Mouse (Mus musculus) thymus, adult 18-20 months (tissue): ENCODE results near the gene Acads.
"Not testable (repeated sequence)": the region's sequence is repeated elsewhere in the genome, so short reads cannot be mapped to it uniquely, and the experiment has no call there.

Source experiments
- DNase-seq, 2 experiments: peaks; one replicate each; pipeline ENCODE4 v3.0.0; 2022; ENCODE audit warnings: mixed read lengths in 2 of 2

Gene Acads

DNA sequence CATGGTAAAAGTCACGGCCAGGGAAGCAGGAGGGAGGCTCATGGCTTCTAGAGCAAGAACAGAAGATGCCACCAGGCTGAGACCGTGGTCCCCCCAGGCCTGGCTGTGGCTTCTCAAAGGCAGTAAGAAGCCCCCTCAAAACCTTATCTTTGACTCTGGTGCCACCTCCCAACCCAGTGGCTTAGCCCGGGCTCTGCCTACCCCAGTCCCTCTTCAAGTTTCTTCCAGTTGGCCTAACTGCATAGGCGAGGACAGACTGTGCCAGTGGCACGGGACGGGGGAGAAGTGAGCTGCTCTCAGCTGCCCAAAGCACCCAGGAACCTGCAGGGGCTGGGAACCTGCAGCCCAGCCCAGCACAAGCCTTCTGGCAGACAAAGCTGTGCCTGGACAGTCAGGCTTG, 5.5 kb upstream of the Acads start:
- DNase-seq, result no peak

DNA sequence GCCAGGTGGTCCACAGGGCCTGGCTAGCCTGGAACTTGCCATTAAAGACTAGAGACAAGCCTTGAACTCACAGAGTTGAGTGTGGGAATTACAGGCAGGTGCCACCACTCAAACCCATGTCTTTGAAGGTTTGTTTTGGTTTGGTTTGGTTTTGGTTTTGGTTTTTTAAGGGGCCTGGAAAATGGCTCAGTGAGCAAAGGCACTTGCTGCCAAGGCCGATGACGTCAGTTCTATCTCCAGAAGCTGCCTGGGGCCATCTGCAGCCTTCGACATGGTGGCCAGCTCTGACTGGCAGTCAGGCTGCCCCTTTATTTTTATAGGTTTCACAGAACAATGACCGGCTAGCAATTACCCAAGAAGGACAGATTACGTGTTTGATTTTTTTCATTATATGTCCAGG, 1.8 kb upstream of the Acads start:
- no peak for DNase-seq

DNA sequence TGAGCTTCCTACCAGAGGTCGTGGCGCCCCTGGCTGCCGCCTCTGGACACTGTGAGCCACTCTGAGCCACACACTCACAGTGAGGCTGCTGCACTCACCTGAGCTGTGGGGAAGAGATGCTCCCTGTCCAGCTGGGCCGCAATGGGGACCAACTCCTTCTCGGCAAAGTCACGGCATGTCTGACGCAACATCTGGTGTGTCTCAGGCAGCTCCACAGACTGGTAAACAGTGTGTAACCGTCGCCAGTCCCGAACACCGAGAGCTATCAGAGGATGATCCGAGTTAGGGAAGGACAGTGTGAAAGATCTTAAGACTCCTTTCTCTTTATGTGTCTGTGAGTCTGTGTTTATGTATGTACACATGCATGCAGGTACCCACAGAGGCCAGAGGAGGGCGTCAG, 1.7 kb downstream of the Acads start:
- DNase-seq, result no peak

DNA sequence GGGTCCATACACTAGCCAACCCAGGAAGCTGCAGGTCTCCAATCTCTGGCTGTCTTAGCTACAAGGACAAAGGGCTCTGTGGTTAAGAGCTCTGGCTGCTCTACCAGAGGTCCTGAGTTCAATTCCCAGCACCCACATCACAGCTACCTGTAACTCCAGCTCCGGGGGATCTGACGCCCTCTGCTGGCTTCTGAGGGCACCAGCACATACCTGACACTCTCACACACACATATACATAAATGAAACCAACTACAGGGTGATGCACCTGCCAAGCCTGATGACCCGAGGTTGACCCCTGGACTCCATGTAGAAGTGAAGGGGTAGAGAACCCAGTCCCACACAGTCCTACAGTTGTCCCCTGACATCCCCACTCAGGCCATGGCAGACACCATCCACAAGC, 2.7 kb downstream of the Acads start:
- DNase-seq, result no peak

DNA sequence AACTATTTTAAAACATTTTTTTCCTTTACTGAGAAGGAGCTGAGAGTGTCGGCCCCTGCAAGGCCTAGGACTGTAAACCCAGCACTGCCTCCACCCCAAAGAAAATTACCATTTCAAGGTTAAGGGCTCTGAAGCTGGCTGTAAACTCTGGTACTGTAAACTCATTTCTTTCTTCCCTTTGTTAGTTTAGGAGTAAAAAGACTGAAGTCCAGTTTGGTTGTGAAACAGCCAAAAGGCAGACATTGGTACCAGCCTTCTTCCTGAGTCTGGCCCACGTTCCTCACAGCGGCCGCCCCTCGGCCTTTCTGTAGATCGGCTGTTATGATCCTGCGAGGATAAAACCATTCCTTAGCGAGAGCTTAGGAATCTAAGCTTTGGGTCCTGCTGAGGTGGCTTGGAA, 4.6 kb downstream of the Acads start:
- DNase-seq, result no peak

DNA sequence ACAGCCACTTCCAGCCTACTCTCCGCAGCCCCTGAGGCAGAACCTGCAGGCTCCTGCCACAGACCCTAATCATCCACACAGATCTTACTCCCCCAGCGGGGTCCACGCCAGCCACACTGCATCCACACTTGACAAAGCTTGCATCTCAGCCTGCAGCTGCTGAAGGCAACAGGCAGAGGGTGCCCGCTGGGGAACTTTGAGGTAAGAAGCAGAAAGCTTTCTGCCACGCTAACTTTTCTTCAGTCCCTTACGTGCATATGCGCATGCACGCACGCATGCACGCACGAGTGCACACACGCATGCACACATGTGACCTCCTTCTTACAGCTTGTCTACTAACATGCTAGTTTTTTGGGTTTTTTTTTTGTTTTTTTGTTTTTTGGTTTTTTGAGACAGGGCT, 5.9 kb downstream of the Acads start:
- no peak for DNase-seq

DNA sequence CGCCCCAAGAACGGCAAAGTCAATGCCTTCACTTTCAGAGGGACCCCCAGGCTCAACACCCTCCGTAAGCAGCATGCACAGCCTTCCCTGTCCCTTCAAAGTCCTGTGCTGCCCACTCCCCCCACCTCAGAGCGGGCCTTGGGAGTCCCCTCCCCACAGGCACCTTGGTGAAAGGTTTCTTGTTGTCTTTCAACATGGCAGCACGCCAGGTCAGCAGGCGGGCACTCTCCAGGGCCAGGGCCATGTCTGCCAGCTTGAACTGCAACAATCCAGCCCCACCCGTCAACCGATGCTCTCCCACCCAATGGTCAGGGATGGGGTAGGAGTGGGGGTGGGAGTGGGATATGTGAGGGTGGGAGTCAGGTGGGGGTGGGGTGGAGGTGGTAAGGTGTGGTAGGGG, 8.0 kb downstream of the Acads start:
- DNase-seq, result no peak

DNA sequence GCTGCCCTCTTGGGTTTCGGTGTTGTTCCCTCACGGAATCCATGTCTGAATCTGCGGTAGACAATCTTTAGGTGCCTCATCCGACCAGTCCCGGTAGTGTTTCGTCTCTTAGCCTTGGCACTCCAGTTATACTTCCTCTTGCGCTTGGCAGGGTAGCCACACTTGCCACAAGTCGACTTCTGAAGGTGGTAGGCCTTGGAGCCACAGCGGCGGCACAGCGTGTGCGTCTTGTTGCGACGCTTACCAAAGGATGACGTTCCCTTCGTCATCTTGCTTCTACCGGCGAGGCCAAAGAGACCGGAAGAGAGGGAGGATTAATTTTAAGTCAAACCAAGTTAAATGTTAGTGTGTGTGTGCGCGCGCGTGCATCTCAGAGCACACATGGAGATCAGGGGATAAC, 15.9 kb downstream of the Acads start:
- not testable (repeated sequence) for DNase-seq

DNA sequence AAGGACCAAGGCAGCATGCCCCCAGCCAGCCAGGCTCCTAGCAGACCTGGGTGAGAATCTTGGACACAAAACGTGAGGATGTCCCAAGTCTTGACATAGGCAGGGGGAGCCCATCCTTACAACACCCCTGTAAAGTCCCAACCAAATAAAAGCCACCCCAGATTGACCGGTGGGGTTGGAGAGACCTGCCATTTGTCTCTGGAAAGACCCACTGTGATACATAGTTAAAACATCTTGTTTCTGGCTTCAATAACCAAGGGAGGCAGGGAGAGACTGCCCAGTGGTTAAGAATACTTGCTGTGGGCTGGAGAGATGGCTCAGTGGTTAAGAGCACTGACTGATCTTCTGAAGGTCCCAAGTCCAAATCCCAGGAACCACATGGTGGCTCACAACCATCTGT, 16.9 kb downstream of the Acads start:
- DNase-seq, result no peak

DNA sequence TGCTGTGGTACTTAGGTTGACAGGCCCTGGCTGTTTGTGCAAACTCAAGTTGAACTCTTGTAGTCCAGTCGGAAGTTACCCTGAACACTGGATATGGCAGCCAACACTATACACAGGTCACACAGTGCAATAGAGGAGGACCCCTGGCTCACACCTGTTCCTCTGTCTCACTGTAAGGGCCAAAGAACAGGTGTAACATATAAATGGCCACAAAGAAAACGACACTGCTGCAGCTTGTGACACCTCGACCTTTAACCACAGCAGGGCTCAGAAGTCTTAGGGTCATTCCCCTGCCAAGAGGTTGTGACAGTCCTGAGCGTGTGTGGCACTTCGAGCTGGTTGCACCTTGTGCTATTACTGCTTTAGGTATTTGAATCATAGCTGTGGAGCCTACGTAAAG, 18.7 kb downstream of the Acads start:
- no peak for DNase-seq

DNA sequence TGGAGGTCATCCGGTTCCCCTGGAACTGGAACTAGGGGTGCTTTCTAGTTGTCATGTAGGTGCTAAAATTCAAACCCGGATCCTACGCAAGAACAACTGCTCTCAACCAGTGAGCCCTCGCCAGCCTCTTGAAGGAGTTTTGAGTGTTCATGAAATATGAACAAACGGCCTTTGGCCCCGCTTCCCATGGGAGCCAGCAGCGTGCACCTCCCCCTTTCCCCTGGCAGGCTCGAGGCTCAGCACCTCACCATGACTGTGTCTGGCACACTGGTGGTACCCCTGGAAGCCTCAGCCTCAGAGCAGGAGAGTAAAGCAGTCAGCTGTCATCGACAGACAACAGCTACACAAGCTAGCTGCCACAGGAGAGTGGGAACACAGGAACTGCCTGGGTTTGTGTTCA, 19.2 kb downstream of the Acads start:
- DNase-seq, result no peak

DNA sequence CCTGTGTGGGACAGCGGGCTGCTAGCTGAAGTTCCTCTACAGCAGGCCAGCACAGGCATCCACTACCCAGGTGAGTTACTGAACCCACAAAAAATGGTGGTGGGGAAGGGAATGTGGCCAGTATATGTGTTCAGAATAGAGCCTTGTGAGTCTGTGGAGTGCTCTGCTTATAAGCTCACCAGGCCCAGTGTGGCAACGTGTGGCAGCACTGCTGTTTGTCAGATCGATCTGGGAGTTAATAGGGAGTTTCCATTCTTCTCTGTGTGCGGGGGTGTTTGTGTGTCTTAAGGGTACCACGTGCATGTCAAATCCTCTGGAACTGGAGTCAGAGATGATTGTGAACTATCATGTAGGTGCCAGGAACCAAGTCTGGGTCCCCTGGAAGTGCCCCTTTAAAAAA, 19.6 kb downstream of the Acads start:
- DNase-seq, result no peak

DNA sequence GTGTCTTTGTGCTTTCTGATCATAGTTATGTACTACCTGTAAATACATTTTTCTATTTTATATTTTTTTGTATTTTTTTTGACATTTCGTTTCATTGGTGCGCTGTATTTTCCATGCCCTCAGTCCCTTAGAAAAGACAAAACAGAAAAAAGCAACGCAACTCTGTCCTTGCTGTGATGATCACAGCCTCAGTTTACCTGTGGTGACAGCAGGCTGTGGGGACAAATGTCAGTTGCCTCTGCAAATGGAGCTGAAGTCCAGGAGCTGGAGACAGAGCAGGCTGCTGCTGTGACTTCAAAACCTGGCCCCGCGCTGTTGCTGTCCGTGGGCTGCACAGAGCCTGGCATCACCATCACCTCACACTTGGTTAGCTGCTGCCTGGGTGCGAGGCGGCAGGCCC, 21.0 kb downstream of the Acads start, which contains the start of gene Gm10401:
TSS of gene Gm10401 (minus strand) at position 101 of the 400 bp plus-strand sequence.
- no peak for DNase-seq

DNA sequence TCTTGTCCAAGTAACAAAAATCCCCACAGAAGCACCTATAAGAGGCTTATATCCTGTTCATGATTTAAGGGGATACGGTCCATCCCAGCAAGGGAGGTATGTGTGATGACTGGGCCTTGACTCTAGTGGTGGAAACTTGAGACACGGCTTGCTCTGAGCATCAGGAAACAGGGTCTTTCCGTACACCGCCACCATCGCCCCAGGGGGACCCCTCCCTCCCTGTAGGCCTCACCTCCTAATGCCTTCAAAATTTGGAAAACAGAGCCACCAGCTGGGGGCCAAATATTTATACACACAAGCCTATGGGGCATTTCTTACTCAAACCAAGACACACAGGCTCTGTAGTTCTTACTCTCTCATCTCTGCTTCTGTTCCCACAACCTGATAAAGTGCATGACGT, 27.4 kb downstream of the Acads start:
- no peak for DNase-seq

DNA sequence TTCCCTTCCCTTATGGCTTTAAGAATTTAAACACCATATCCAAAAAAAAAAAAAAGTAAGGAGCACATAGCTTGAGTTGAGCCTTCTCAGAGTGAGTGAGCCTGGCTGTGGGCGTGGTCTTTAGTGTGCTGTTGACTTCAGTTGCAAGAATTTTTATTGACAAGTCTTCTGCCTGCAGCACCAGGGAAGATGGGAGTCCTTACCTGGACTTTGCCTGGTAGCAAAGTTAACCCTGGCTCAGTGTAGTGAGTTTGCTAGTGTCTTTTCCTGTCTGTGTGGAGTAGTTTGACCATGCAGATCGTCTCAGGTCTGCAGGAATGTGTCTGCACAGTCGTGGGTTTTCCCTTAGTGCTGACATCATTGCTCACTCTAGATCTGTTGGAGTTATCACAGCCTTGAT, 28.1 kb downstream of the Acads start:
- no peak for DNase-seq

DNA sequence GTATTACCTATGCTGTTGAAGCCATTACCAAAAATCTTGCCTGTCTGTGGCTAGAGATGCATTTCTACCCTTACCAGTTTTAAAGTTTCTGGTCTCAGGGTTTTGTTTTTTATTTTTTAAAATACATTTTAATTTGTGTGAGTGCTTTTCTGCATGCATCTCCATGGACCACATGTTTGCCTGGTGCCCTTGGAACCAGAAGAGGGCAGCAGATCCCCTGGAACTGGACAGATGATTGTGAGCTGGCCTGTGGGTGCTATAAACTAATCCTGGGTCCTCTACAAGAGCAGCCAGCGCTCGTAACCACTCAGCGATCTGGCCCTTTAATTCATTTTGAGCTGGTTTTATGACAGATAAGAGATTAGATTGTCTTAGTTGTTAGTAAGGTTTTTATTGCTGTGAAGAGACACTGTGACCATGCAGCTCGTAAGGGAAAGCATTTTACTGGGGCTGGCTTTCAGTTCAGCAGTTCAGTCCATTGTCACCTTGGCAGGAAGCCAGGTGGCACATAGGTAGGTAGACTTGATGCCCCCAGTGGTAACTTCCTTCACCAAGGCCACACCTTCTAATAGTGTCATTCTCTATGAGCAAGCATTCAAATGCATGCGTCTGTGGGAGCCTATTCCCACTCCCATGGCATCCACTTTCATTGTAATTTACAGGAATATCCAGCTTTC, 29.4 kb downstream of the Acads start:
- no peak for DNase-seq

DNA sequence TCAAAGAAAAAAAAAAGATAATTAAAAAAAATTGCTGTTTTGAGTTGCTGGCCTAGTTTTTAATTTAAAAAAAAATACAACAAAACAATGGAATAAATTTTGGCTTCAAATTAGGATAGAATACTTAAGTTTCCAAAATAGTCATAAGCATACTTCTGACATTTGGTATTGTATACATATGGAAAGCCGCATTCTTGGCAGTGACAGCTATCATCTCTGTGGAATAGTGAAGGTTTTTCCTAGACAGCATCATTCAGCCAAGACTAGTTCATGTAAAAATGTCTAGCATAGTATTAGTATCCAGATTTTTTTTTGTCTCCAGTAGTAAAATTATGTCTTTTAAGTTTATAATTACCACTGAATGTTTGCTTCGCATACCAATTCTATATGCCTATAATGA, 33.5 kb downstream of the Acads start:
- no peak for DNase-seq

DNA sequence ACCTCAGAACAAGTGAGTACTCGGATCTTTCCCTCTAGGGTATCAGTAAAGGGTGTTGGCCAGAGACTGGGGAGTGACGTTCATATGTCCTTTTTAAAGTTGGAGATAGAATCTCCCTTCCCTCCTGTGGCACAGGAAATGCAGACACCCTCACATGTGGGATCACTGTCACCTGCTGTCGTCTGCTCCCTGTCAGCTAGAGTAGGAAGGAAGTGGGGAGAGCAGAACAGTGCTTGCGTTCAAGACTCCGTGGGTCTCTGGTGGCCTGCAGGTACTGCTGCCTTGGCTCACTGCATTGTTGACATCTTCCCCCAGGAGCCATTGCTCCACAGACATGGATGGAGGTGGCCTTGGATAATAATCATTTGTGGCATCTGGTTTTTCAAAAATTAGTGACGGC, 35.7 kb downstream of the Acads start:
- DNase-seq, result peak; percentile 25 to 59

DNA sequence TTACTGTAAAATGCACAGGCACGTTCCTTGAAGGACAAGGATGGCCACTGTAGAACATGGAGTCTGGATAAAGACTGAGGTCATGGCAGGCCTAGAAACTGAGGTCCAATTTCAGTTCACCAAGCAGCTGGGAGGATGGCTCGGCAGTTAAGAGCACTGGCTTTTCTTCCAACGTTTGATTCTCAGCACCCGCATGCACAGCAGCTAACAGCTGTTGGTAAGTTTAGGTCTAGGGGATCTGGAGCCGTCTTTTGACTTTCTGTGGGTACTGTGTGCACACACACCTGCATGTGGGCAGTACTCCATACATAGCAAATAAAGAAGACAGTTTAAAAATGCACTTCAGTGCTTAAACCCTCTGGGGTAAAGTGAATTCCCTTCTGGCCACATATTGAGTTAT, 37.5 kb downstream of the Acads start:
- DNase-seq, result peak in 1 of 2 experiments; percentile 45

DNA sequence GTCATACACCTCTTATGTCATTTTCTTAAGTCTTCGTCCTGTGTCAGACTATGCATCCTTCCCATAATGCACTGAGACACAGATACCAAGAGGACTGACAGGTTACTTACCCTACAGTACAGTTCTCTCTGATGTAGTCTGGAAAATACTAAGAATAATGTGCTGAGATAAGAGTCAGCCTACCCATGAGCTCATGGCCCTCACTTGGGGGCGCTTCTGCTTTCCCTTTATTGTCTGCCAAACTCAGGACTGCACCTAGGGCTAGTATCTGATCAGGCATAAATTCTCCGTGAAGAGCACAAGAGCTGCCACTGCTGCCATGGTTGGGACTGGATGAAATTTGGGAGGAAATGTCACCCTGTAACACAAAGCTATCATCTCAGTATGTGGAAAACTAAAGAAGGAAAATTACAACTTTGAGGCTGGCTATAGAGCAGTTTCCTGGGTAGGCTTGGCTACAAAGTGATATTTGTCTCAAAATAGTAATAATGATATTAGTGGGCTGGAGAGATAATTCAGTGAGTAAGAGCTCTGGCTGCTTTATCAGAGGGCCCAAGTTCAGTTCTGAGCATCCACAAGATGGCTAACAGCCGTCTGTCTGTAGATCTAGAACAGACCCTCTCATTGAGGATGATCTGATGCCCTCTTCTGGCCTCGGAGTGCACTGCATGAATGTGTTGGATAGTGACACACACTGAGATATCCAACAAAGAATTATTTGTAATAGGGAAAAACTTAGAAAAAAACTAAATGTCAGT, 42.8 kb downstream of the Acads start:
- DNase-seq, result peak; percentile 27 to 44

DNA sequence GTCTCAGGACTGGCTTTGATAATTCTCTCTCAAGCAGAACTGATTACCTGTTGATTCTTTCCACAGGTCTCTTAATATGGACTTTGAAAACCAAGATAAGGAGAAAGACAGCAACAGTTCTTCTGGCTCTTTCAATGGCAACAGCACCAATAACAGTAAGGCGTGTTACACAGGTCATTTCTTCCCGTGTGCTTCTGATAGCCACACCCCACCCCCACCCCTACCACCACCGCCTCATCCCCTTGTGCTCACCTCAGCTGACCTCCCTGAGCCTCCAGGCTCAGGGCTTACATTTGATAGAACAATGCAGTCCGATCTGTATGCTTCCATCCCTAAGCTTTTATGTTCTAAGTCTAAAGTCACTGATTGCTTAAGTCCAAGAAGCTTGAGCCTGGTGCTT, 44.4 kb downstream of the Acads start:
- DNase-seq, result no peak

DNA sequence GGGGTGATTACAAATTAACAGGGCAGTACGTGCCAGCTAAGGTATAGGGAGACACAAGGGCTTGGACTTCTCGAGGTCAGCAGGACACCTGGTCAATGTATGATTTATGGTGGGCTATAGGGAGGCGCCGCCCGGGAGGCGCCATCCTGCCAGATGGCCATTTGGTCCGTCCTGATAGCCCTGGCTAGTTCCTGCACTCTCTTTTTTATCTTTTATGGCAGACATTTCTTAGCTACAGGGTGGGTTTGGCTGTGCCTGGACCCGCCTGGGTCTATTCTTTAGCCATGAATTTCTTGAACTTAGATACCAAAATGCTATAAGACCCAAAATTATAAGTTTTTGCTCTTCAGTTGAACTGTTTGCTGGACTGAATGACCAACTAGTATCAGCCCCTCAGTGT, 45.8 kb downstream of the Acads start:
- DNase-seq, result not testable (repeated sequence)

DNA sequence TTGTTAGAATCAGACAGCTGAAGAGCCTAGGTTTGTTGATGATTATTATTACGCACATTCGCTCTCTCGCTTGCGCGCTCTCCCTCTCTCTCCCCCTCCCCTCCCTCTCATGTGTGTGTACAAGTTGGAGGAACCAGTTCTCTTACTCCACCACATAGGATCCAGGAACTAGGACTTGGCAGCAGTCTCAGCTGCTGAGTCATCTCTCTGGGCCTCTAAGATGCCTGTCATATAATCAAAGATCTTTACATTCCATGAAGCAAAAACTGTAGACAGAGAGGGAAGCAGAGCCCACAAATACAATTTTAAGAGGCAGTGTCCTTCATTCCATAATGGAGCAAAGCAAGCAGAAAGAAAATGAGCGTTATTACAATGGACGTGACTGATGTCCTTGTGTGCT, 47.0 kb downstream of the Acads start:
- no peak for DNase-seq

DNA sequence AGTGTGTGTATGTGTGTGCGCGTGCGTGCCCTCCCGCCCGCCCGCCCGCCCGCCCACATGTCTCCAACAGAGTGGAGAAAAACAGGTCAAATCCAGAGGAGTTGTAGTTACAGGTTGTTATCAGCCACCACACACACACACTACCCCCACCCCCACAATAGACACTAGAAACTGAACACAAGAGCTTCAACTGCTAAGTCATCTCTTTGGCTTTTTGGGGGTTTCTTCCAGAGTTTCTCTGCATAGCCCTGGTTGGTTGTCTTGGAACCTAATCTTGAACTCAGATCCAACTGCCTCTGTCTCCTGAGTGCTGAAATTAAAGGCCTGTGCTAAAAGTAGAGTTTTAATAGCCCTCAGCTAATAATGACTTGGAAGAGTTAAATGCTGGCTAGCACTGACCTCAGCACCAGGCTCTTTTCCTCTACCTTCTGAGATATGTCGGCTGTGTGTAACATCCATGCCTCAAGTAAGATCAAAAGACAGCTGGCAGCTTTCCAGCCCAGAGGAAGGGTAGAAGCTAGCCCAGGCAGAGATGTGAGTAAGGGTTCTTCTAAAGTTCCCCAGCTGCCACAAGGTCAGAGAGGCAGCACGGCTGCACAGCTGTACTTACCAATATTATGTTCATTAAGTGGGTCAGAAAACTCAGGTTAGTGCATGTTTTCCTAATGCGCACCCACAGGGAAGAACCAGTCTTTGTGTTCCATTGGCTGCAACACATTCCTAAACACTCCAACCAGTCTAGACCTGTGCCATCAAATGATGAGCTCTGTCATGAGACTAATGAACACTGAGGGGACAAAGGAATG, 47.8 kb downstream of the Acads start:
- DNase-seq, result peak in 1 of 2 experiments; percentile 42
